Mouse (Mus musculus) heart, embryonic 16.5 days (tissue): ENCODE data around the gene Acss2. TPM values are rescaled to one million over a fixed set of nuclear protein-coding genes. Genes with fewer than 3 reads are reported as not detected.

Experiments used
- ATAC-seq: fragments of 200-750 bp; cut with Nextera tagmentation; replicated peaks from 2 replicates; pipeline ENCODE4 v1.8.0; 2017; ENCODE audit warnings: moderate number of reproducible peaks; ENCODE audit not compliant: insufficient read depth, low FRiP score; ENCODE audit errors: extremely low read depth
- H3K27ac ChIP-seq: fragments of 300-500 bp; sonication (generic); 2 replicates; pipeline ENCODE4 v1.5.1; 2014; ENCODE audit warnings: mild to moderate bottlenecking, low read length, control low read depth, moderate library complexity
- H3K27me3 ChIP-seq: fragments of 300-500 bp; sonication (generic); 2 replicates; pipeline ENCODE4 v1.6.1; 2014; ENCODE audit warnings: low read length, mixed read lengths; ENCODE audit not compliant: control insufficient read depth, insufficient read depth
- H3K36me3 ChIP-seq: fragments of 300-500 bp; sonication (generic); 2 replicates; pipeline ENCODE4 v1.6.1; 2014; ENCODE audit not compliant: control insufficient read depth, insufficient read depth
- H3K4me1 ChIP-seq: fragments of 300-500 bp; sonication (generic); 2 replicates; pipeline ENCODE4 v1.6.1; 2014; ENCODE audit warnings: low read length, mixed read lengths; ENCODE audit not compliant: control insufficient read depth, insufficient read depth
- H3K4me2 ChIP-seq: fragments of 300-500 bp; sonication (generic); 2 replicates; pipeline ENCODE4 v1.6.1; 2014; ENCODE audit warnings: low read depth, mild to moderate bottlenecking, control low read depth, low read length
- H3K4me3 ChIP-seq: fragments of 300-500 bp; sonication (generic); 2 replicates; pipeline ENCODE4 v1.5.1; 2014; ENCODE audit warnings: mild to moderate bottlenecking, control low read depth, low read length
- H3K9ac ChIP-seq: fragments of 300-500 bp; sonication (generic); 2 replicates; pipeline ENCODE4 v1.6.1; 2014; ENCODE audit warnings: low read length, control low read depth
- H3K9me3 ChIP-seq: fragments of 300-500 bp; sonication (generic); replicated peaks from 2 replicates; pipeline ENCODE4 v1.6.1; 2016; ENCODE audit warnings: low read length; ENCODE audit not compliant: control insufficient read depth
- WGBS: fragments of 180-500 bp; shearing (Covaris S2); extraction: QIAGEN DNeasy Blood & Tissue Kit; methylation state at CpG from one replicate; pipeline ENCODE4 v1.1.7; 2014; 5-methylcytosine and 5-hydroxymethylcytosine counted together
- polyA plus RNA-seq: library from polyadenylated mRNA; unstranded; fragments of >200 nt; fragmentation: Nextera tagmentation; extraction: Ambion mirVana; gene quantifications from 2 replicates; pipeline ENCODE4 v1.2.1, GENCODE M21; 2015

The Acss2 gene
- polyA plus RNA-seq, 1 experiment from 2014 or later, result 24.7 TPM

DNA sequence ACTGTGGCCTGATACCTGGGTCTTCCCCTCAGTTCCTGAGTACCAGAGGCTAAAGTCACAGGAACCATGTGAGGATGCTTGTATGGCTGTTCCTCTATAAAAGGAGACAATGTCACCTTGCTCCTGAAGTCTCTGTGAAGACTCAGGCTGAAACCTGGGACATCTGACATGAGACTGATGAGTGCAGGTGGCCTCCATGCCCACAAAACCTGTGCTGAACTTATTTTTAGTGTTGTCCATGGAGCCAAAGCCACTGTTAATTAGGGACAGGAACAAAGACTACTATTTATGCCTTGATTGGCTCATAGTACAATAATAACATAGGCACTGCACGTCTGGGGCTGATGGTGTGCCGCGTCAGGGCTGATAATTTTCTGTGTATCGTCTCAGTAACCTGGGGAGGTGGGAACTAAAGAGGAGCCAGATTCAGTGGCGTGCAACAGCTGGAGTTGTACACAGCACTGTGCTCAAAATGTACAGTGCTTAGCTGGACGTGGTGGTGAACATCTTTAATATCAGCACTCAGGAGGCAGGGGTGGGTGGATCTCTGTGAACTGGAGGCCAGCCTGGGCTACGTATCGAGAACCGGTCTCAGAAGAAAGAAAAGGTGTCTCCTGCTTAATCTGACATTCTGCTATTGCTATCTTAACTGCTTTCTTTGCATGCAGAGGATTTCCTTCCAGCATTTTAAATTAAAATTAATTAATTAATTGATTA is 94.2 kb downstream of the Acss2 start:
- peak overlapping the region; percentile 91 for H3K27ac ChIP-seq
- no peaks in the 10 kb centered on the region for H3K9me3 ChIP-seq
- peak overlapping the region; percentile 58 for H3K4me3 ChIP-seq
- 42% methylated on average over 9 of the region's 9 CpGs for WGBS
- no peak; the same call in 1 of the 2 replicates for ATAC-seq
- peaks cover 23% of the 10 kb centered on the region for H3K4me1 ChIP-seq
- peaks cover 6% of the 10 kb centered on the region; the same call in 1 of the 2 replicates for H3K36me3 ChIP-seq
- peak overlapping the region; percentile 72 for H3K4me2 ChIP-seq
- peak overlapping the region; percentile 74 for H3K9ac ChIP-seq
- H3K27me3 ChIP-seq, result no peaks in the 10 kb centered on the region

GRCm38 (mm10) chr2:155613326-155613755 is 95.6 kb downstream of the Acss2 start:
- Histone ChIP-seq H3K36me3 (peaks cover 7% of the 10 kb centered on the region; the same call in 1 of the 2 replicates), H3K4me2 (peak overlapping the region; percentile 72), H3K9ac (peak overlapping the region; percentile 74), H3K27me3 (no peaks in the 10 kb centered on the region), H3K9me3 (no peaks in the 10 kb centered on the region), H3K27ac (peak overlapping the region; percentile 91), H3K4me1 (peaks cover 23% of the 10 kb centered on the region), H3K4me3 (peak overlapping the region; percentile 58)
- peak; percentile 82 for ATAC-seq
- WGBS, result 3% methylated on average over 20 of the region's 20 CpGs

- Histone ChIP-seq H3K4me1 (peaks cover 23% of the 10 kb centered on the region), H3K9ac (peak overlapping the region; percentile 74), H3K27me3 (no peaks in the 10 kb centered on the region), H3K27ac (peak overlapping the region; percentile 91; the same call in 1 of the 2 replicates), H3K4me2 (peak overlapping the region; percentile 72), H3K4me3 (peak overlapping the region; percentile 58), H3K36me3 (peaks cover 7% of the 10 kb centered on the region; the same call in 1 of the 2 replicates), H3K9me3 (no peaks in the 10 kb centered on the region)
- WGBS, result 58% methylated on average over 8 of the region's 8 CpGs
- no peak for ATAC-seq
Observed at GRCm38 (mm10) chr2:155613953-155614352, 96.2 kb downstream of the Acss2 start.

DNA sequence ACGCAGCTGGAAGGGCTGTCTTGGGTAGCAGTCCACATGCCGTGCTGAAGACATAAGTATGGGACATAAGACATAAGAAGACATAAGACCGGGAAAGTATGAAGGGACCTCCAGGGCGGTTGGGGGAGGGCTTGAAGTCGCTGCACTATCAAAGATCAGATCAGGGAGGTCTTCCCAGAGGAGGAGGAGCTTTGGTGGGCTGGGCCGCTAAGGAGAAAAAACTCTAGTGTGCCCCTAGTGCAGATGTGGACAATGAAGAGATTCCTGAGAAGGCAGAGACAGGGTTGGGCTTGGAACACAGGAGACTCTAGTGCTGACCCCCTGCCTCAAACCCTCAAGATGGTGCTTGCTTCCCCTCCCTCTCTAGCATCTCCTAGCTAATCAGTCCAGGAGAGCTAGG is 99.2 kb downstream of the Acss2 start:
- Histone ChIP-seq H3K4me2 (no peak overlapping the region), H3K9ac (no peak overlapping the region; the same call in 1 of the 2 replicates), H3K27me3 (no peaks in the 10 kb centered on the region), H3K36me3 (peaks cover 14% of the 10 kb centered on the region), H3K4me1 (peaks cover 18% of the 10 kb centered on the region), H3K4me3 (no peak overlapping the region), H3K9me3 (no peaks in the 10 kb centered on the region), H3K27ac (no peak overlapping the region)
- ATAC-seq, result no peak
- 54% methylated on average over 6 of the region's 6 CpGs for WGBS

DNA sequence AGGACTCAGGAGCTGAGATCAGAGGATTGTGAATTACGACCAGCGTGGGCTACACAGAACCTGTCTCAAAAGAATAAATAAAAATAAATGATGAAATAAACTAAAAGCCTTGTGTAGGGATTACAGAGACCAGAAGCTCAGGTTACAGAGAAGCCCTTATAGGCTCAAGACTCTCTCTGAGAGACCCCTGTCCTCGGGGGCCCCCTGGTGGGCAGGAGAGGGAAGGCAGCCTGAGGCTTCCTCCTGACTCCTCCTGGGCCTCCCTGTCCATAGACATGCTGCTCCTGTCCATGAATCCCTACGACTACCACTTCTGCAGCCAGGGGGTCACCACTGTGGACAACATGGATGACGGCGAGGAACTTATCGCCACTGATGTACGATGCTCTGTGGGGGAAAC is 102.1 kb downstream of the Acss2 start:
- no peak overlapping the region for H3K4me3 ChIP-seq
- peak; percentile 61 for ATAC-seq
- no peaks in the 10 kb centered on the region for H3K9me3 ChIP-seq
- H3K36me3 ChIP-seq, result peaks cover 14% of the 10 kb centered on the region
- WGBS, result 16% methylated on average over 8 of the region's 8 CpGs
- H3K9ac ChIP-seq, result no peak overlapping the region
- H3K4me2 ChIP-seq, result no peak overlapping the region
- H3K4me1 ChIP-seq, result peaks cover 9% of the 10 kb centered on the region
- H3K27me3 ChIP-seq, result no peaks in the 10 kb centered on the region
- H3K27ac ChIP-seq, result no peak overlapping the region

DNA sequence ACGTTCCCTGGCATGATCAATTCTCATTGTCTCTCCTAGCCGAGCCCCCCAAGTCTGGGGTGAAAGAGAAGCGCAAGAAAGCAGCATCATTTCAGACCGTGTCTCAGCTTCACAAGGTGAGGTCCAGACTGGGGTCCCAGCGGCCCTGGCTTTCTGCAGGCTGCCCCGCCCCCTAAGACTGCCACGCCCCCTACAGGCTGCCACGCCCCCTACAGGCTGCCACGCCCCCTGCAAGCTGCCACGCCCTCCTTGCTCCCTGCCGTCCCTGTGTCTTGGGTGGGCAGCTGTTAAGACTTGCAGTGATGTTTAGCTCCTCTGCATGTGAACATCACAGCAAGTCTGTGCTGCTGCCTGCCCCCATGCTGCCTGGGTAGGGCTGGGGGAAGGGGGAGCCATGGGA is 104.9 kb downstream of the Acss2 start:
- WGBS, result 32% methylated on average over 11 of the region's 11 CpGs
- 0 out of 2 replicates have a peak, but pooled peaks cover 3% of the 10 kb centered on the region for H3K27me3 ChIP-seq

DNA sequence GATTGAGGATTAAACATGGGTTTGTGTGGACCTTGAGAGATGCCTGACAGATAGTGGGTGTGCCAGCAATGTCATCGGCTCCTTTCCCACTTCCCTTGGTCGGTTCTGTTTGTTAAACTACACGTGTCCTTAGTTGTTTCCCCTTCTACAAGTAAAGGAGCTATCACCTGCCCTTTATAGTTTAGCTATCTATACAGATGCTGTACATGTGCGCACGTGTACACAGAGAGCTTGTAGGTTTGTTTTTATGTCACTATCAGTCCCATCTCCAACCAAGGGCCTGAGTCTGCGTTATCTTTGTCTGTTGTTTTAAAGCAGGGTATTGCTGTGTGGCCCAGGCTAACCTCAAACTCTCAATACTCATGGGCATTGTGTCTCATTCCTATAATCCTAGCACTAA is 106.2 kb downstream of the Acss2 start:
- peaks cover 25% of the 10 kb centered on the region for H3K36me3 ChIP-seq
- no peak for ATAC-seq
- H3K4me2 ChIP-seq, result no peak overlapping the region
- 76% methylated on average over 6 of the region's 6 CpGs for WGBS
- H3K9me3 ChIP-seq, result no peaks in the 10 kb centered on the region
- no peak overlapping the region for H3K27ac ChIP-seq
- no peak overlapping the region for H3K9ac ChIP-seq
- H3K4me3 ChIP-seq, result no peak overlapping the region
- 0 out of 2 replicates have a peak, but pooled peaks cover 3% of the 10 kb centered on the region for H3K27me3 ChIP-seq
- H3K4me1 ChIP-seq, result no peaks in the 10 kb centered on the region

More for the DNA sequence above, 104.9 kb downstream of the Acss2 start:
- Histone ChIP-seq H3K9me3 (no peaks in the 10 kb centered on the region), H3K4me3 (no peak overlapping the region), H3K27ac (no peak overlapping the region), H3K9ac (no peak overlapping the region), H3K4me2 (no peak overlapping the region), H3K36me3 (peaks cover 18% of the 10 kb centered on the region; the same call in 1 of the 2 replicates), H3K4me1 (no peaks in the 10 kb centered on the region)
- ATAC-seq, result no peak

GRCm38 (mm10) chr2:155624730-155625129 is 107.0 kb downstream of the Acss2 start:
- 41% methylated on average over 10 of the region's 10 CpGs for WGBS
- Histone ChIP-seq H3K9ac (no peak overlapping the region), H3K9me3 (no peaks in the 10 kb centered on the region), H3K4me2 (no peak overlapping the region), H3K36me3 (peaks cover 25% of the 10 kb centered on the region), H3K4me3 (no peak overlapping the region), H3K4me1 (no peaks in the 10 kb centered on the region), H3K27ac (no peak overlapping the region), H3K27me3 (0 out of 2 replicates have a peak, but pooled peaks cover 3% of the 10 kb centered on the region)
- 0 out of 2 replicates have a peak, but pooled peaks have one; percentile 28 for ATAC-seq

GRCm38 (mm10) chr2:155626277-155626676 is 108.5 kb downstream of the Acss2 start:
- no peak overlapping the region for H3K9ac ChIP-seq
- ATAC-seq, result no peak
- 51% methylated on average over 15 of the region's 15 CpGs for WGBS
- H3K4me1 ChIP-seq, result peaks cover 2% of the 10 kb centered on the region; the same call in 1 of the 2 replicates
- peaks cover 24% of the 10 kb centered on the region for H3K36me3 ChIP-seq
- no peak overlapping the region for H3K27ac ChIP-seq
- H3K4me3 ChIP-seq, result no peak overlapping the region
- H3K9me3 ChIP-seq, result no peaks in the 10 kb centered on the region
- H3K4me2 ChIP-seq, result no peak overlapping the region
- H3K27me3 ChIP-seq, result peaks cover 8% of the 10 kb centered on the region
